Mouse (Mus musculus): ENCODE data around the gene Gm3147.
"Not testable (repeated sequence)": the region's sequence is repeated elsewhere in the genome, so short reads cannot be mapped to it uniquely, and the experiment has no call there.

Gene Gm3147

DNA sequence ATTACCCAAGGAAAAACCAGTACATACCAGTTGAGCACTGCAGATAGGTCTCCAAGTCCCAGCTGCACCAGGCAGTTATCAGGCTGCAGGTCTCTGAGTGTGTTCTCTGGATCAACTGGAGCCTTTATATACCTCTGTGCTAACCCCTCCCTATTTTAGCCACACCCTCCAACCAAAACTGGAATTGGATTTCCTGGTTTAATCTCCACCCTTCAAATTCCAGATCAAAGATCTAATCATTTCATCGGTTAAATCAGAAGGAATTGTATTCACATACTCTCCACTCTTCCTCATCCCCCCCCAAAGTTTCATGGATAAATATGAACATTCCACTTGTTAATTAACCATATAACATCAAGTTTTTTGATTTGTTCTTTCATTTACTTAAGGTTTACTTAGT, at the start of gene Gm3147:
Gm3147 (minus strand) TSS at position 101 of the 400 bp plus-strand sequence.
- DNase-seq (ENCODE audit: low spot score in 2 of 2), result not testable (repeated sequence)

DNA sequence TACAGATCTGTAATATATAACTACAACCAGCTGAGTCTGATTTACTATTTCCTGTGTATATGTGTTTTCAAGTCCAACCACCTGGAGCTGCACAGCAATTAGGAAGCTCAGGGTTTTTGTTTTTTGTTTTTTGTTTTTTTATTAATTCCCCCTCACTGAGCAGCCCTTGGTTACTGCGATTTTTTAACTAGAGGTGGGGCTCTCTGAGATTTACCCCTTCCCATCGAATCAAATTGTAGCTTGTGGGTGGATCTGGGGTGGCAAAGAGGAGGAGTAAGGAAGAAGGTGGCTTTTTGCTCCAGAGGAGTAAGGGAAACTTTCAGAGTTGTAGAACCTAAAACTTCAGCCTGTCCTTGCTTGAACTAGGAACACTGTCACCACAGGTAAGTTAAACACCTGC, 31.9 kb upstream of the Gm3147 start, which contains the start of gene Gm6205:
Gm6205 (plus strand) TSS at position 301 of the 400 bp plus-strand sequence.
- DNase-seq (ENCODE audit: low spot score in 2 of 2), result not testable (repeated sequence)

DNA sequence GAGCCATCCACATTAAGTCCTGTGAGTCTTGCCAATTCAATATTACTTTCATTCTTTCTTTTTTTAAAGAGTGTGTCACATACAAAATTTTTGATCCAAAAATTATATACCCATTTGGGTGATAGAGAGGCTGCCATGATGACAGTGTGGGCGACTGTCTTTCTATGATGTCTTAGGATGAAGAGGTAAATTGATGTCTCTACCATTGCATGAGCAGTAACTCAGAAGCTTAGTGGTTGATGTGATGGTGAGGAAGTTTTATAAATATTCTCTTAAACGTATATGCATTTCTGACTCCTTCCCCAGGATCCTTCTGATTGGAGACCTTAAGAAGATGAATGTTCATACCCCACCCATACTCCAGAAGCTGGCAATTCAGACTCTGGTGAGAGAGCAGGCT, 7.5 kb upstream of the Gm3147 start, which contains the start of gene Gm6509:
Gm6509 (plus strand) TSS at position 301 of the 400 bp plus-strand sequence.
- DNase-seq (ENCODE audit: low spot score in 2 of 2), result not testable (repeated sequence)

Measured in right cerebral cortex, postnatal 36 days (tissue).